16 mouse cellular contexts compared by ENCODE assay signal in the genomic region with DNA sequence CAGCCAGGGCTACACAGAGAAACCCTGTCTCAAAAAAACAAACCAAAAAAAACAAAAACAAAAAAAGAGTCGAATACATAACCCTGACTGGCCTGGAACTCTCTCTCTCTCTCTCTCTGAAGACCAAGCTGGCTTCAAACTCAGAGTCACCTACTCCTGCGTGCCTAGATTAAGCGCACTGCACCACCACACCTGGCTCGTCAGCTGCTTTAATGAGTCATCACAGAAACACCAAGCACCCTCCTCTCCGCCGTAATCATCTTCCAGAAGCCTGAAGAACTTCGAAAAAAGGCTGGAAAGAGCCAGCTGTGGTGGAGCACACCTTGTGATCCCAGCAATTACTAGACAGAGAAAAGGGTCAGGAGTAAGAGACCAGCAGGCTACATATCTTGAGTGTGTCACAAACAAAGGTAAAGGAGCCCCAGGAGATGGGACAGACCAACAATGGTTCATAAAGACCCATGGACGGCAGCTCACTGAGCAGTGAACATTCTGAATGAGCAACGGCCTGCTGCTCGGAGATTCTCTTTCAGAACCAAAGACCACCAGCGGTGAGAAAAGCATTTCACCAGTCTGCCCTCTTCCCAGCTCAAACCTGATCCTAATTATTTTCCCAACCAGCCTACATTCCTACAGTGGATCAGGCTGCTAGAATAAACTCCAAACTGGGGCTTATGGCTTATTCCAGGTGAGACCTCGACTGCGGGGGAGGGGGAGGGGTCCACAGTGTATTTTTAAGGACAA. TPM values are rescaled to one million over a fixed set of nuclear protein-coding genes. Genes with fewer than 3 reads are reported as not detected.
DNase-seq lines count a peak whose midpoint lies in the region; ATAC-seq and TF ChIP-seq lines count a peak whose summit lies in the region.
"Had no signal": no experiment of that assay in that cellular context is flagged by ENCODE, and none has a peak within 500 bp of the region (broad histone marks: within the 10 kb centered on the region; RNA-seq: fewer than 3 reads in every experiment).

No protein-coding gene starts in this region.

- TF ChIP-seq CTCF in midbrain, postnatal 0 days (IDR thresholded peaks at IDR 0.05): no peak
- TF ChIP-seq CTCF in heart, adult 2 months (IDR thresholded peaks at IDR 0.05): no peak

- H3K4me2 ChIP-seq in forebrain, embryonic 13.5 days: no peak overlapping the region
- no peak overlapping the region for H3K4me2 ChIP-seq in forebrain, embryonic 12.5 days
- no peak overlapping the region for H3K4me2 ChIP-seq in midbrain, embryonic 16.5 days (ENCODE audit: low read length)
- no peak overlapping the region for H3K4me2 ChIP-seq in midbrain, postnatal 0 days (ENCODE audit: low read depth, low read length, poor library complexity, severe bottlenecking)
- H3K4me2 ChIP-seq in limb, embryonic 12.5 days: peak overlapping the region; percentile 25; the same call in 1 of the 2 replicates
- H3K4me2 ChIP-seq: lung, embryonic 14.5 days had no signal

- H3K27ac ChIP-seq in forebrain, embryonic 13.5 days: no peak overlapping the region
- H3K27ac ChIP-seq in forebrain, embryonic 12.5 days: no peak overlapping the region
- no peak overlapping the region for H3K27ac ChIP-seq in midbrain, embryonic 16.5 days (ENCODE audit: low read length)
- no peak overlapping the region for H3K27ac ChIP-seq in midbrain, postnatal 0 days (ENCODE audit: low read depth, low read length)
- peak overlapping the region; percentile 78; the same call in 1 of the 2 replicates for H3K27ac ChIP-seq in limb, embryonic 12.5 days
- no peak overlapping the region for H3K27ac ChIP-seq in heart, adult 2 months
- H3K27ac ChIP-seq: left cerebral cortex, adult 2 months had no signal

- DNase-seq in midbrain, postnatal 0 days (ENCODE audit: low spot score): no peak
- DNase-seq in R1 (ENCODE audit: low read depth, low spot score): peak; percentile 79
- no peak for DNase-seq in heart, adult 2 months
- no peak for DNase-seq in layer of hippocampus, adult 8-10 months (ENCODE audit: low spot score in 2 of 2)
- DNase-seq: cerebellum, adult 11-12 months; kidney, adult 9 months; liver; lung, embryonic 14.5 days; spleen, adult 18-20 months; thymus, postnatal 4 days had no signal

- TF ChIP-seq POLR2A in heart, adult 2 months (IDR thresholded peaks at IDR 0.05; ENCODE audit: insufficient read depth, low read depth, low read length): no peak

- ATAC-seq in forebrain, embryonic 13.5 days: peak; percentile 36; the same call in 1 of the 2 replicates
- no peak for ATAC-seq in forebrain, embryonic 12.5 days (ENCODE audit: low FRiP score)
- 0 out of 2 replicates have a peak, but pooled peaks have one; percentile 33 for ATAC-seq in midbrain, embryonic 16.5 days
- ATAC-seq in midbrain, postnatal 0 days (ENCODE audit: low FRiP score): no peak
- peak; percentile 54; the same call in 1 of the 2 replicates for ATAC-seq in limb, embryonic 12.5 days (ENCODE audit: insufficient number of reproducible peaks, insufficient read depth, low FRiP score, low TSS enrichment, low read depth)

- no peak overlapping the region for H3K9ac ChIP-seq in forebrain, embryonic 13.5 days
- H3K9ac ChIP-seq in forebrain, embryonic 12.5 days: no peak overlapping the region
- H3K9ac ChIP-seq in midbrain, embryonic 16.5 days (ENCODE audit: low read depth, low read length): no peak overlapping the region
- no peak overlapping the region for H3K9ac ChIP-seq in midbrain, postnatal 0 days (replicated peaks; ENCODE audit: low read length, poor library complexity, severe bottlenecking)
- no peak overlapping the region for H3K9ac ChIP-seq in limb, embryonic 12.5 days (replicated peaks)
- no peak overlapping the region for H3K9ac ChIP-seq in heart, adult 2 months (ENCODE audit: low read depth, low read length)
- H3K9ac ChIP-seq: lung, embryonic 14.5 days had no signal

- H3K79me2 ChIP-seq in heart, adult 2 months (replicated peaks; ENCODE audit: control insufficient read depth, insufficient read depth, low read length): peaks cover 11% of the 10 kb centered on the region

- TF ChIP-seq EP300 in heart, adult 2 months (IDR thresholded peaks at IDR 0.05; ENCODE audit: insufficient read depth, low read depth, low read length): no peak

- H3K4me1 ChIP-seq in forebrain, embryonic 13.5 days: peaks cover 13% of the 10 kb centered on the region
- peaks cover 25% of the 10 kb centered on the region for H3K4me1 ChIP-seq in forebrain, embryonic 12.5 days
- peaks cover 4% of the 10 kb centered on the region; the same call in 1 of the 2 replicates for H3K4me1 ChIP-seq in midbrain, embryonic 16.5 days (ENCODE audit: control insufficient read depth, insufficient read depth, low read length)
- no peaks in the 10 kb centered on the region; the same call in 1 of the 2 replicates for H3K4me1 ChIP-seq in midbrain, postnatal 0 days (ENCODE audit: insufficient read depth, low read length)
- H3K4me1 ChIP-seq in limb, embryonic 12.5 days (replicated peaks): peaks cover 71% of the 10 kb centered on the region
- peaks cover 11% of the 10 kb centered on the region for H3K4me1 ChIP-seq in heart, adult 2 months (ENCODE audit: control insufficient read depth, insufficient read depth, low read length)

- WGBS in forebrain, embryonic 13.5 days: 14% methylated on average over 13 of the region's 13 CpGs
- 19% methylated on average over 13 of the region's 13 CpGs for WGBS in forebrain, embryonic 12.5 days
- WGBS in midbrain, embryonic 16.5 days: 26% methylated on average over 13 of the region's 13 CpGs
- 42% methylated on average over 13 of the region's 13 CpGs for WGBS in midbrain, postnatal 0 days
- WGBS in limb, embryonic 12.5 days: 37% methylated on average over 13 of the region's 13 CpGs
- WGBS in heart, adult 2 months: 75% methylated on average over 13 of the region's 13 CpGs

- H3K4me3 ChIP-seq in forebrain, embryonic 13.5 days: no peak overlapping the region
- H3K4me3 ChIP-seq in forebrain, embryonic 12.5 days (replicated peaks): no peak overlapping the region
- no peak overlapping the region for H3K4me3 ChIP-seq in midbrain, embryonic 16.5 days (ENCODE audit: low read depth, low read length)
- no peak overlapping the region for H3K4me3 ChIP-seq in midbrain, postnatal 0 days (ENCODE audit: low read depth, low read length)
- H3K4me3 ChIP-seq in limb, embryonic 12.5 days (replicated peaks): no peak overlapping the region
- no peak overlapping the region for H3K4me3 ChIP-seq in heart, adult 2 months
- H3K4me3 ChIP-seq: left cerebral cortex, adult 2 months; myocyte had no signal

- H3K9me3 ChIP-seq in forebrain, embryonic 13.5 days (replicated peaks): no peaks in the 10 kb centered on the region
- no peaks in the 10 kb centered on the region for H3K9me3 ChIP-seq in forebrain, embryonic 12.5 days
- no peaks in the 10 kb centered on the region for H3K9me3 ChIP-seq in midbrain, embryonic 16.5 days (replicated peaks; ENCODE audit: control insufficient read depth, low read length, poor library complexity, severe bottlenecking)
- no peaks in the 10 kb centered on the region for H3K9me3 ChIP-seq in midbrain, postnatal 0 days (ENCODE audit: low read length)
- no peaks in the 10 kb centered on the region for H3K9me3 ChIP-seq in limb, embryonic 12.5 days

- no peaks in the 10 kb centered on the region for H3K36me3 ChIP-seq in forebrain, embryonic 13.5 days (ENCODE audit: poor library complexity, severe bottlenecking)
- H3K36me3 ChIP-seq in forebrain, embryonic 12.5 days (replicated peaks): no peaks in the 10 kb centered on the region
- H3K36me3 ChIP-seq in midbrain, embryonic 16.5 days (ENCODE audit: control insufficient read depth, insufficient read depth, low read length): no peaks in the 10 kb centered on the region
- no peaks in the 10 kb centered on the region for H3K36me3 ChIP-seq in midbrain, postnatal 0 days (ENCODE audit: insufficient read depth, low read length)
- no peaks in the 10 kb centered on the region for H3K36me3 ChIP-seq in limb, embryonic 12.5 days
- no peaks in the 10 kb centered on the region; the same call in 1 of the 2 replicates for H3K36me3 ChIP-seq in heart, adult 2 months (ENCODE audit: control insufficient read depth, insufficient read depth, low read length)

- H3K27me3 ChIP-seq in forebrain, embryonic 13.5 days: peaks cover 43% of the 10 kb centered on the region
- H3K27me3 ChIP-seq in forebrain, embryonic 12.5 days: peaks cover 56% of the 10 kb centered on the region
- H3K27me3 ChIP-seq in midbrain, embryonic 16.5 days (ENCODE audit: control insufficient read depth, insufficient read depth, low read depth, low read length): peaks cover 8% of the 10 kb centered on the region; the same call in 1 of the 2 replicates
- H3K27me3 ChIP-seq in midbrain, postnatal 0 days (ENCODE audit: insufficient read depth, low read length): peaks cover 7% of the 10 kb centered on the region; the same call in 1 of the 2 replicates
- no peaks in the 10 kb centered on the region for H3K27me3 ChIP-seq in limb, embryonic 12.5 days
- H3K27me3 ChIP-seq in heart, adult 2 months (ENCODE audit: control insufficient read depth, insufficient read depth, low read length): no peaks in the 10 kb centered on the region

- intact Hi-C loops in heart, adult 2 months (cut with DNase I): no loop called here

RNA-seq across cellular contexts. Expression of a gene that starts 5.8 kb away (rescaled TPM):
- 4.2 and 5.2 TPM in 2 replicates for polyA plus RNA-seq in forebrain, embryonic 13.5 days (2015; fragmentation: Nextera tagmentation; extraction: Ambion mirVana)
- polyA plus RNA-seq in forebrain, embryonic 12.5 days (2016; fragmentation: Nextera tagmentation; extraction: Ambion mirVana): 9.7 and 11.4 TPM in 2 replicates
- polyA plus RNA-seq in midbrain, embryonic 16.5 days (2015; fragmentation: Nextera tagmentation; extraction: Ambion mirVana): 2.8 and 3.0 TPM in 2 replicates
- total RNA-seq in midbrain, postnatal 0 days (2014; rRNA removed): 4.4 and 5.4 TPM in 2 replicates
- polyA plus RNA-seq in midbrain, postnatal 0 days (2015; fragmentation: Nextera tagmentation; extraction: Ambion mirVana): 2.3 TPM in 2 replicates
- 36.8 and 39.2 TPM in 2 replicates for polyA plus RNA-seq in limb, embryonic 12.5 days (2016; fragmentation: Nextera tagmentation; extraction: Ambion mirVana)
- total RNA-seq in heart, adult 2 months (2021): 10 to 100 TPM; 51.4 to 58.2 TPM
- 22.5 and 29.9 TPM in 2 replicates for polyA plus RNA-seq in heart, adult 2 months (2012; rRNA removed)
- 10 to 100 TPM in 3 of 4 experiments, 1 to 10 TPM in 1; 9.6 to 10.8 (median 10.2) TPM for total RNA-seq in layer of hippocampus, adult 8-10 months (2022)

RNA-seq across cellular contexts. Expression of a gene that starts 37.3 kb away (rescaled TPM):
- polyA plus RNA-seq in forebrain, embryonic 13.5 days (2015; fragmentation: Nextera tagmentation; extraction: Ambion mirVana): 21.5 and 22.0 TPM in 2 replicates
- polyA plus RNA-seq in forebrain, embryonic 12.5 days (2016; fragmentation: Nextera tagmentation; extraction: Ambion mirVana): 19.6 and 20.8 TPM in 2 replicates
- 25.6 and 28.3 TPM in 2 replicates for polyA plus RNA-seq in midbrain, embryonic 16.5 days (2015; fragmentation: Nextera tagmentation; extraction: Ambion mirVana)
- total RNA-seq in midbrain, postnatal 0 days (2014; rRNA removed): 26.5 and 28.1 TPM in 2 replicates
- polyA plus RNA-seq in midbrain, postnatal 0 days (2015; fragmentation: Nextera tagmentation; extraction: Ambion mirVana): 21.3 and 21.5 TPM in 2 replicates
- polyA plus RNA-seq in limb, embryonic 12.5 days (2016; fragmentation: Nextera tagmentation; extraction: Ambion mirVana): 24.2 and 24.8 TPM in 2 replicates
- total RNA-seq in heart, adult 2 months (2021): 10 to 100 TPM; 10.2 to 13.1 TPM
- 5.2 and 8.4 TPM in 2 replicates for polyA plus RNA-seq in heart, adult 2 months (2012; rRNA removed)
- 10 to 100 TPM; 19.8 to 21.5 (median 20.9) TPM for total RNA-seq in layer of hippocampus, adult 8-10 months (2022)

Comparison
In these comparisons a context has a peak if more than half of its experiments do, and no peak if none do; other contexts are left out.
1. ATAC-seq: peak in forebrain, embryonic 13.5 days (single experiment), midbrain, embryonic 16.5 days (single experiment) and limb, embryonic 12.5 days (single experiment); none in forebrain, embryonic 12.5 days (single experiment) and midbrain, postnatal 0 days (single experiment).